Mouse (Mus musculus) spleen, adult 18-20 months (tissue): Measurements from ENCODE around the gene Magi1.

Experiments
- DNase-seq, 2 experiments: peaks; one replicate each; pipeline ENCODE4 v3.0.0; 2022; ENCODE audit warnings: mixed read lengths in 2 of 2

Magi1 gene

GRCm38 (mm10) chr6:94256982-94257830 is 26.5 kb downstream of the Magi1 start:
- no peak for DNase-seq

GRCm38 (mm10) chr6:94253943-94254342 is 29.8 kb downstream of the Magi1 start:
- no peak for DNase-seq

- DNase-seq: no peak
Measured at GRCm38 (mm10) chr6:94251358-94251945, 32.3 kb downstream of the Magi1 start.

- no peak for DNase-seq
Measured at GRCm38 (mm10) chr6:94249286-94249790, 34.4 kb downstream of the Magi1 start.

GRCm38 (mm10) chr6:94241251-94241650 is 42.5 kb downstream of the Magi1 start:
- DNase-seq: no peak

GRCm38 (mm10) chr6:94238643-94239042 is 45.1 kb downstream of the Magi1 start:
- DNase-seq: no peak

- no peak for DNase-seq
Measured at GRCm38 (mm10) chr6:94236899-94237298, 46.8 kb downstream of the Magi1 start.

- DNase-seq: no peak
Measured at GRCm38 (mm10) chr6:94232243-94232785, 51.4 kb downstream of the Magi1 start.

GRCm38 (mm10) chr6:94231831-94232230 is 51.9 kb downstream of the Magi1 start:
- no peak for DNase-seq

GRCm38 (mm10) chr6:94231367-94231766 is 52.4 kb downstream of the Magi1 start:
- DNase-seq: no peak

- DNase-seq: no peak
Measured at GRCm38 (mm10) chr6:94230918-94231317, 52.8 kb downstream of the Magi1 start.

GRCm38 (mm10) chr6:94230129-94230528 is 53.6 kb downstream of the Magi1 start:
- no peak for DNase-seq

- no peak for DNase-seq
Measured at GRCm38 (mm10) chr6:94226262-94226661, 57.5 kb downstream of the Magi1 start.

GRCm38 (mm10) chr6:94225832-94226231 is 57.9 kb downstream of the Magi1 start:
- no peak for DNase-seq

- no peak for DNase-seq
Measured at GRCm38 (mm10) chr6:94225091-94225490, 58.6 kb downstream of the Magi1 start.

- DNase-seq: no peak
Measured at GRCm38 (mm10) chr6:94222253-94222652, 61.5 kb downstream of the Magi1 start.

GRCm38 (mm10) chr6:94221750-94222149 is 62.0 kb downstream of the Magi1 start:
- no peak for DNase-seq

GRCm38 (mm10) chr6:94218076-94218475 is 65.6 kb downstream of the Magi1 start:
- DNase-seq: no peak

GRCm38 (mm10) chr6:94215834-94216233 is 67.9 kb downstream of the Magi1 start:
- no peak for DNase-seq

- no peak for DNase-seq
Measured at GRCm38 (mm10) chr6:94214895-94215538, 68.7 kb downstream of the Magi1 start.

- DNase-seq: no peak
Measured at GRCm38 (mm10) chr6:94205926-94206325, 77.8 kb downstream of the Magi1 start.

GRCm38 (mm10) chr6:94203642-94204145 is 80.0 kb downstream of the Magi1 start:
- DNase-seq: no peak

- DNase-seq: no peak
Measured at GRCm38 (mm10) chr6:94201940-94202339, 81.8 kb downstream of the Magi1 start.
